Mouse (Mus musculus): ENCODE measurements around the gene Gja8. TPM values are rescaled to one million over a fixed set of nuclear protein-coding genes. Genes with fewer than 3 reads are reported as not detected.

The Gja8 gene
- total and polyA plus RNA-seq, 3 experiments = not detected

GRCm38 (mm10) chr3:96942706-96943105, 16.9 kb upstream of the Gja8 start:
- Histone ChIP-seq H3K4me3 (no peak overlapping the region), H3K36me3 (ENCODE audit: control insufficient read depth, insufficient read depth, low read length) (no peaks in the 10 kb centered on the region), H3K27me3 (ENCODE audit: control insufficient read depth, insufficient read depth, low read length) (no peaks in the 10 kb centered on the region), H3K9ac (ENCODE audit: low read depth, low read length) (no peak overlapping the region), H3K4me1 (ENCODE audit: control insufficient read depth, insufficient read depth, low read length) (no peaks in the 10 kb centered on the region), H3K27ac (no peak overlapping the region), H3K79me2 (replicated peaks; ENCODE audit: control insufficient read depth, insufficient read depth, low read length) (no peaks in the 10 kb centered on the region)
- DNase-seq = no peak
- no peak for TF ChIP-seq CTCF (IDR thresholded peaks at IDR 0.05)
- no peak for TF ChIP-seq POLR2A (IDR thresholded peaks at IDR 0.05; ENCODE audit: insufficient read depth, low read depth, low read length)
- no peak for TF ChIP-seq EP300 (IDR thresholded peaks at IDR 0.05; ENCODE audit: insufficient read depth, low read depth, low read length)
- WGBS = 74% methylated on average over 2 of the region's 2 CpGs
- intact Hi-C loops (cut with DNase I) = loop anchor here (5.0 kb wide), 1 partner anchor 90 kb away; no protein-coding TSS in a partner anchor

GRCm38 (mm10) chr3:96938738-96939137, 12.9 kb upstream of the Gja8 start:
- peak; percentile 77 to 83 for DNase-seq
- Histone ChIP-seq H3K9ac (ENCODE audit: low read depth, low read length) (no peak overlapping the region), H3K4me1 (ENCODE audit: control insufficient read depth, insufficient read depth, low read length) (no peaks in the 10 kb centered on the region), H3K27ac (no peak overlapping the region), H3K4me3 (no peak overlapping the region), H3K79me2 (replicated peaks; ENCODE audit: control insufficient read depth, insufficient read depth, low read length) (no peaks in the 10 kb centered on the region), H3K36me3 (ENCODE audit: control insufficient read depth, insufficient read depth, low read length) (no peaks in the 10 kb centered on the region), H3K27me3 (ENCODE audit: control insufficient read depth, insufficient read depth, low read length) (no peaks in the 10 kb centered on the region)
- TF ChIP-seq CTCF (IDR thresholded peaks at IDR 0.05) = peak; percentile 89
- no peak for TF ChIP-seq POLR2A (IDR thresholded peaks at IDR 0.05; ENCODE audit: insufficient read depth, low read depth, low read length)
- peak; percentile 96 for TF ChIP-seq EP300 (IDR thresholded peaks at IDR 0.05; ENCODE audit: insufficient read depth, low read depth, low read length)
- intact Hi-C loops (cut with DNase I) = loop anchor here (1.0 to 5.0 kb wide), 4 partner anchors 124 to 649 kb away; no protein-coding TSS in a partner anchor
- 10% methylated on average over 11 of the region's 11 CpGs for WGBS

GRCm38 (mm10) chr3:96937606-96938005, 11.8 kb upstream of the Gja8 start:
- no peak for TF ChIP-seq CTCF (IDR thresholded peaks at IDR 0.05)
- no peak for TF ChIP-seq EP300 (IDR thresholded peaks at IDR 0.05; ENCODE audit: insufficient read depth, low read depth, low read length)
- TF ChIP-seq POLR2A (IDR thresholded peaks at IDR 0.05; ENCODE audit: insufficient read depth, low read depth, low read length) = no peak
- H3K36me3 ChIP-seq (ENCODE audit: control insufficient read depth, insufficient read depth, low read length) = no peaks in the 10 kb centered on the region
- no peaks in the 10 kb centered on the region for H3K27me3 ChIP-seq (ENCODE audit: control insufficient read depth, insufficient read depth, low read length)
- no peak for DNase-seq
- H3K4me1 ChIP-seq (ENCODE audit: control insufficient read depth, insufficient read depth, low read length) = no peaks in the 10 kb centered on the region
- no peaks in the 10 kb centered on the region for H3K79me2 ChIP-seq (replicated peaks; ENCODE audit: control insufficient read depth, insufficient read depth, low read length)
- no peak overlapping the region for H3K27ac ChIP-seq
- WGBS = 51% methylated on average over 5 of the region's 5 CpGs
- intact Hi-C loops (cut with DNase I) = loop anchor here (1.0 to 5.0 kb wide), 4 partner anchors 125 to 650 kb away; no protein-coding TSS in a partner anchor
- H3K4me3 ChIP-seq = no peak overlapping the region
- no peak overlapping the region for H3K9ac ChIP-seq (ENCODE audit: low read depth, low read length)

- Histone ChIP-seq H3K4me1 (ENCODE audit: control insufficient read depth, insufficient read depth, low read length) (no peaks in the 10 kb centered on the region), H3K27ac (no peak overlapping the region), H3K36me3 (ENCODE audit: control insufficient read depth, insufficient read depth, low read length) (no peaks in the 10 kb centered on the region), H3K4me3 (no peak overlapping the region), H3K9ac (ENCODE audit: low read depth, low read length) (no peak overlapping the region), H3K27me3 (ENCODE audit: control insufficient read depth, insufficient read depth, low read length) (no peaks in the 10 kb centered on the region), H3K79me2 (replicated peaks; ENCODE audit: control insufficient read depth, insufficient read depth, low read length) (no peaks in the 10 kb centered on the region)
- intact Hi-C loops (cut with DNase I) = loop anchor here (1.0 to 5.0 kb wide), 3 partner anchors 126 to 651 kb away; no protein-coding TSS in a partner anchor
- WGBS = 9% methylated on average over 6 of the region's 6 CpGs
- TF ChIP-seq CTCF (IDR thresholded peaks at IDR 0.05) (peak; percentile 87), EP300 (IDR thresholded peaks at IDR 0.05; ENCODE audit: insufficient read depth, low read depth, low read length) (no peak)
- no peak for DNase-seq
These were observed 10.4 kb upstream of the Gja8 start for GRCm38 (mm10) chr3:96936241-96936640.

- no peak for DNase-seq
- no peak overlapping the region for H3K4me3 ChIP-seq
- no peaks in the 10 kb centered on the region for H3K79me2 ChIP-seq (replicated peaks; ENCODE audit: control insufficient read depth, insufficient read depth, low read length)
- WGBS = 33% methylated on average over 5 of the region's 5 CpGs
- no peaks in the 10 kb centered on the region for H3K4me1 ChIP-seq (ENCODE audit: control insufficient read depth, insufficient read depth, low read length)
- H3K36me3 ChIP-seq (ENCODE audit: control insufficient read depth, insufficient read depth, low read length) = no peaks in the 10 kb centered on the region
- TF ChIP-seq CTCF (IDR thresholded peaks at IDR 0.05) (no peak), EP300 (IDR thresholded peaks at IDR 0.05; ENCODE audit: insufficient read depth, low read depth, low read length) (no peak), POLR2A (IDR thresholded peaks at IDR 0.05; ENCODE audit: insufficient read depth, low read depth, low read length) (no peak)
- no peak overlapping the region for H3K9ac ChIP-seq (ENCODE audit: low read depth, low read length)
- no peak overlapping the region for H3K27ac ChIP-seq
- intact Hi-C loops (cut with DNase I) = no loop called here
- H3K27me3 ChIP-seq (ENCODE audit: control insufficient read depth, insufficient read depth, low read length) = no peaks in the 10 kb centered on the region
These were observed 5.5 kb upstream of the Gja8 start for GRCm38 (mm10) chr3:96931261-96931681.

GRCm38 (mm10) chr3:96924631-96925030, 1.2 kb downstream of the Gja8 start:
- H3K27me3 ChIP-seq (ENCODE audit: control insufficient read depth, insufficient read depth, low read length) = no peaks in the 10 kb centered on the region
- no peaks in the 10 kb centered on the region for H3K4me1 ChIP-seq (ENCODE audit: control insufficient read depth, insufficient read depth, low read length)
- H3K36me3 ChIP-seq (ENCODE audit: control insufficient read depth, insufficient read depth, low read length) = no peaks in the 10 kb centered on the region
- TF ChIP-seq EP300 (IDR thresholded peaks at IDR 0.05; ENCODE audit: insufficient read depth, low read depth, low read length) = no peak
- TF ChIP-seq CTCF (IDR thresholded peaks at IDR 0.05) = no peak
- no peak for TF ChIP-seq POLR2A (IDR thresholded peaks at IDR 0.05; ENCODE audit: insufficient read depth, low read depth, low read length)
- H3K4me3 ChIP-seq = no peak overlapping the region
- intact Hi-C loops (cut with DNase I) = no loop called here
- H3K9ac ChIP-seq (ENCODE audit: low read depth, low read length) = no peak overlapping the region
- 61% methylated on average over 4 of the region's 4 CpGs for WGBS
- no peaks in the 10 kb centered on the region for H3K79me2 ChIP-seq (replicated peaks; ENCODE audit: control insufficient read depth, insufficient read depth, low read length)
- DNase-seq = no peak
- no peak overlapping the region for H3K27ac ChIP-seq
